Mouse (Mus musculus): ENCODE results near the gene Spon1.

DNA sequence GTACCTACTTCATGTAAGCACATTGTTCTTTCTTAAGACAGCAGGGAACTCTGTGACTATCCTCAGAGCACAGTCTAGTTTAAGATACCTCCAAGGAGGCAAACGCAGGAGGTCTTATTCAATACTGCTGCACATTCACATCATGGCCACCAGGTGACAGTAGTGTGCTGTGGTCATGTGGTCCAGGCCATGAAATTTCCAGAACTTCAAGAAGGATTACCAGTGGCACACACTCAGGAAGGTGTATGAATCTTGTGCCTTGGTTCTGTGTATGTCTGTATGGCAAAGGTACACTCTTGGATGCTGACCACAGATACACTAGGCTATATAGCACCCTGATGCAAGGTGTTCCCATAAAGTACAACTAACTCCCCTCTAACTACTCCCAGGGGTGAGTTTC is 6.6 kb upstream of the Spon1 start:
- TF ChIP-seq NELFE (IDR thresholded peaks at IDR 0.05; ENCODE audit: low read depth, low read length) (no peak), MAX (IDR thresholded peaks at IDR 0.05; ENCODE audit: low read length) (peak; percentile 57), MAZ (IDR thresholded peaks at IDR 0.05; ENCODE audit: low read depth, low read length) (no peak), CTCF (conservative IDR thresholded peaks at IDR 0.05 in 1 of 2, IDR thresholded peaks at IDR 0.05 in 1 of 2; ENCODE audit: low read depth in 2 of 2, low read length in 2 of 2) (peak; percentile 95 to 100)
